Mouse (Mus musculus): ENCODE measurements around the gene Tex12.

Gene Tex12

DNA sequence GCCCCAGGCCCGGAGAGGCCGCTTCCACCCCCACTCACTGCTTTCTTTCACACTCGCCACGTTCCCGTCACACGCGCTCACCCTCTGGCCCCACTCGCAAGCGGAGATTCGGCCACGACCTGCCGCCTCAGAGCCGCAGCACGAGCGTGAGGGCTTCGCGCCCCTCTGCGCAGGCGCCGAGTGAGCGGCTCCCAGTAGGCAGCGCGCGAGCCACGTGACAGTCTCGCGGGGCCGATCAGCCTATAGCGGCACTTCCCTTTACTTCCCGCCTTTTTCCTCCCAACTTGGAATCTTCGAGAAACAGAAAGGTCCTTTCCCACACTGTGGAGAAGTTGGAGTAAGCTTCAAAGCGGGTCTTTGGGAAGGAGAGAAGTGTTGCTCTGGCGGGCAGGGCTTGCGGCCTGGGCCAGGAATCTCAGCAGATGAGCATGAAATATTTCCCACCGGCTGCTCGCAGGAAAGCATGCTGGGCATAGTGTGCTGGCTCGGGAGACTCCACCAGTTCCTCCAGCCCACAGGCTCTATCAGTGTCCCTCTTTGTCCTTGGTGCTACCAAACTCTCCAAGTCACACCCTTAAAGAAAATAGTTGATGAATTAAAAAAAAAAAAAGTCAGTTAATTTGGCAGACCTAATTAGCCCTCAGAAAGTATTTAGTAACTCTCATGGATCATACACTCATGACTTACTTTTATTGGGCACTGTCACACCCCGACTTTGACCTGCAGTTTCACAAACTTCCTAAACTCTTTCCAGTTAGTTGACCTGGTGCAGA is at the start of gene Tex12:
Gene Tex12, minus strand, starts transcription at position 181 of the 773 bp plus-strand sequence.
- in situ Hi-C loops (cut with MboI, MseI), result no loop called here

DNA sequence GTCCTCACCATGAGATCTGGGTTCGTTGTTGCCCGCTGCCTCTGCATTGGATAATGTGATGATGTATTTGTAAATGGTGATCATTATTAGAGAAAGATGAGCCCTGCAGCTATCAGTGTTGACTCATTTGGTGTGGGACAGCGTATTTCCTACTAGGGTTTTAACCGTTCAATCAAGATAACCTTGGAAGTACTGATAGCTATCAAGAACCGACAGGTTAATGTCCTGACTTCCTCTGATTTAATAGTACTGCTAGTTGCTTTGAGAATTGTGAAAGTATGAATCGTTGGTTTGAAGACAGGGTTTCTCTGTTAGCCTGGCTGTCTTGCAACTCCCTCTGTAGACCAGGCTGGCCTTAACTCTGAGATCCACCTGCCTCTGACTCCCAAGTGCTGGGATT is 43.2 kb upstream of the Tex12 start:
- in situ Hi-C loops (cut with MboI, MseI), result loop anchor here (10.0 kb wide), 1 partner anchor 80 kb away; the partner anchor contains the start of gene Pts

DNA sequence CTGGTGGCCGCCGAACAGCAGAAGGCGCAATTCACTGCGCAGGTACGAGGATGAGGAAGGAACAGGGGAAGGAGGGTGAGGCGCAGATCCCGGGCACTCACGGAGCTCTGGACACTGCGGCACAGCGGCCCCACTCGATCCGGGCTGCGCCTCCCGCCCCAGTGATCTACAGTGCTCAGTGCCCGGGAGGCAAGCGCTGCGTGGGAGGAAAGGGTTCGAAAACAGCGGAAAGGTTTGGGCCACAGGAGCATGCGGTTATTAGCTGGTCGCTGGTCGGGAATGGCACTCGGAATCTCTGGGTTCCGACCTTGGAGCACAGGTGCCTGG is 42.8 kb upstream of the Tex12 start:
- in situ Hi-C loops (cut with MboI, MseI), result loop anchor here (10.0 kb wide), 1 partner anchor 79 kb away; the partner anchor contains the start of gene Pts

DNA sequence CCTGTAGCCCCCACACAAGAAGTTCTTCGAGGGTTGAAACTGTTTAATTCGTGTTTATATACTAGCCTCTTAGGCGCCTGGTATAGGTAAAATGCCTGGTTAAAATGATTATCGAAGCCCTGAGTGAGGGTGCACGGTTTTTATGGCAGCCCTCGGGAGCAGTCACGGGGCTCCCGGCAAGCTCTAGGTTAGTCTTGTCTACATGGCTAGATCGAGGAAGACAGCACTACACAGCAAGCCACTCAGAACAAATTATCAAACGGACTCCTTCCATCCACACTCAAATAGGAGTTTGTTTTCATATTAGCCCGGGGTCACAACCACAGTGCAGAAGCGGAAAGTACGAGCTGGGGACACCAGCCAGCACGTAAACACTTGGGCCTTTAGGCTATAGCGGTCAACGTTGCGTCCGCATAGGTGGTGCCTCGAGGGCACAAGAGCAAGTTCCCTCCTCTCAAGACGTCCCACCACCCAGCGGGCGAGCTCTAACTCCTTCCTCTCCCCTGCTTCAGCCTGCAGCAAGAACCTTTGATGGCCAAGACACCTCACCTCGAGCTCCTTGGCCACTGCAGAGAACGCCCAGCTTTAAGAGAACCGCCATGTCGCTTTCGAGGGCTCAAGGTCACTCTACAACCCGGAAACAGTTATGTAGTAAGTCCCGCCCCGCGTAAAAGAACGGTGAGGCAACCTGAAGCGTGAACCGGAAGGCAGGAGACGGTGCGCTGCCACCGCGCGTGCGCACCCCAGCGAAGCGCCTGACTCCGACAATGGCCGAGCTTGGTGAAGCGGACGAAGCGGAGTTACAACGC is 42.3 kb upstream of the Tex12 start, which contains the start of the genes Sdhd and Timm8b:
Gene Sdhd, minus strand, starts transcription at position 624 of the 809 bp plus-strand sequence.
Gene Timm8b, plus strand, starts transcription at position 722 of the 809 bp plus-strand sequence.
- in situ Hi-C loops (cut with MboI, MseI), result loop anchor here (10.0 kb wide), 1 partner anchor 79 kb away; the partner anchor contains the start of gene Pts

DNA sequence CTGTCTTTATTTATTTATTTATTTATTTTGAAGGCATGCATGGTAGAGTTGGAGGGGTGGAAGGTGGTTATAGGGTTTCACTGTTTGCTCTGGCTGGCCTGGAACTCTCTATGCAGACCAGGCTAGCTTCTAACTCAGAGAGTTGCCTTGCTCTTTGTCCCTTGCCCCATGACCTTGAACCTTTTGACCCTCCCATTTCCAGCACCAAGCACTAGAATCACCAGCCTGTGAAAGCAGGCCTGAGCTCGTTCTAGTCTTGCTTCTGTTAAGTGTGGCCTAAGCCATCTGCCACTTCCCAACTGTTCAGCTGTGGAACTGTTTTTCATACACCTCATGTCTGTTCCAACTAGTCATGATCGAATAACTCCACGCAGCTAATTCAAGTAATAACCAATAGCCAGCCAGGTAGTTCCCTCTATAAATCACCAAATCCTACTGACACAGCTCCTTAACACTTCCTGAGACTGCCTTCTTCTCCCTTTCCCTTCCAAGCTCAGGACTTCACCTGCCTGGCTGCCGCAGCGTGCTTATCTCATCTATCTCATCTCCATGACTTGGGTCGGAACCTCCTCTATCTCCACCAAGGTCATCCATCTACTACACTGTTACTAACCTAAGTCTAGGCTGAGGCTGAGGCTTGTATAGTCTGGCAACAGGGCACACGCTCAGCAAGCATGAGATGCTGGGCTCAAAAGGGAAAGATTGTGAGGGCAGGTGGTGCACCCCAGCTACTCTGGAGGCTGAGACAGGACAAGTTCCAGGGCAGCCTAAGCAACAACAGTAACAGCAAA is 41.1 kb upstream of the Tex12 start:
- in situ Hi-C loops (cut with MboI, MseI), result loop anchor here (10.0 kb wide), 1 partner anchor 77 kb away; the partner anchor contains the start of gene Pts

DNA sequence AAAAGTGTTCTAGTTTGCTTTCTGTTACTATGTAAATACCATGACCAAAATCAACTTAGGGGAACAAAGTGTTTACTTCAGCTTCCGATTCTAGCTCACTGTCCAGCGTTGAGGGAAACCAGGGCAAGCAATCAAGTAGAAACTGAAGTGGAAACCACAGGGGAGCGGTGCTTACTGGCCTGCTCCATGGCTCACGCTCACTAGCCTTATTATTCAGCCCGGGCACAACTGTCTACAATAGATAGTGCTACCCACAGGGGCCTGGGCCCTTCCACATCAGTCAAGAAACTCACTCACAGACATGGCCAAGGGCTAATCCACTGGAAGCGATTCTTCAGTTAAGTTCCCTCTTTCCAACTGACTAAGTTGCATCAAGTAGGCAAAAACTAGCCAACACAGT is 40.4 kb upstream of the Tex12 start:
- in situ Hi-C loops (cut with MboI, MseI), result loop anchor here (10.0 kb wide), 1 partner anchor 77 kb away; the partner anchor contains the start of gene Pts

DNA sequence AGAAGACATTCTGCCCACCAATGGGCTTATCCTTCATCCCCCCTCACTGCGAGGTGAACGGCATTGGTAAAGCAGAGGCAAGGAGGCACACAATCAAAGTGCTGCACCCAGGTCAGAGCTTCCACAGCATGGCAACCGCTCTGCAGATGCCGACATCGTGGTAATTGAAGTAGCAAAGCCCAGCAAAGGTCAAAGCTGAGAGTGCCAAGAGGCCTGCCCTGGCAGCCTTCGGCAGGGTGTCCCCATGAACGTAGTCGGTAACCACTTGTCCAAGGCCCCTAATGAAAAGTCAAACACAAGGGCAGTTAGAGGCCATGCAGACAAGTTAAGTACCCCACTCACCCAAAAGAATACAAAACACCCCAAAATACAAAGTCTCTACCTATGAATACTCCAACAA is 35.8 kb upstream of the Tex12 start:
- in situ Hi-C loops (cut with MboI, MseI), result loop anchor here (5.0 kb wide), 1 partner anchor 135 kb away; no protein-coding TSS in a partner anchor

DNA sequence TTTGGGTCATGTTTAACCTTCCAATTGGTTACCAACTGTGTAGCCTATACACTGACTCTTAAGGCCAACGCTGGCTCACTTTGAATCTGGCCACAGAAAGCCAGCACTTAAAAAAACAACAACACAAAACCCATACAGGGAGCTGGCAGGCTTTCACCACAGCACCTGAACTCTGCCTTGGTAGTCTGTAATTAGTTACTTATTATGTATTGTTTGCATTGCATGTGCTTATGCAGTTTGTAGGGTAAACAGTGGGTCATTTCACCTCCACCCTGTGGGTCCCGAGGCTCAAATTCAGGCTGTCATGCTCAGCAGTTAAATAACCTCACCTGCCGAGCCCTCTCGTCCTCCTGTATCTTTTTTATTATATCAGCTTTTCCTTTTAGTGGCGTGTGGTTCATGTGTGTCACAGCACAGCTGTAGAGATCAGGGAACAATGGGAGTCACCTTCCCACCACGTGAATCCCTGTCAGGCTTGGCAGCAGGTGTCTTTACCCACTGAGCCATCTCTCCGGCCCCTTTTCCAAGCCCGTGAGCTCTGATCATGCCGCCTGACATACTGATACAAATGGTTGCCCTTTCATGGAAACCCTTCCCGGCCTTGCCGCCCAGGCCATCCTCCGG is 33.8 kb upstream of the Tex12 start:
- in situ Hi-C loops (cut with MboI, MseI), result loop anchor here (5.0 kb wide), 1 partner anchor 133 kb away; no protein-coding TSS in a partner anchor

DNA sequence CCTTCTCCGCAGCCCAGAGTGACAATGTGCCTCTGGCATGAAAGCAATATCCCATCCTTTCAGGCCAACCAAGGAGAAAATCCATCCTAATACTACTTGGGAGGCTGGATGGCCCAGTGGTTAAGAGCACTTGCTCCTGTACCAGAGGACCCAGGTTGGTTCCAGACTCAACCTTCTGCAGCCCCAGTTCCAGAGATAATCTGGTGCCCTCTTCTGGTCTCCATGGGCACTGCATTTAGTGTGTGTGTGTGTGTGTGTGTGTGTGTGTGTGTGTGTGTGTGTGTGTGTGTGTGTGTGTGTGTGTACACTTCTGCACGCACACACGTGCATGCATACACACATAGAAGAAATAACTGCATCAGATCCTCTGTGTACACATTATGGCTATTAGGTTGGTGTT is 32.4 kb upstream of the Tex12 start:
- in situ Hi-C loops (cut with MboI, MseI), result no loop called here

DNA sequence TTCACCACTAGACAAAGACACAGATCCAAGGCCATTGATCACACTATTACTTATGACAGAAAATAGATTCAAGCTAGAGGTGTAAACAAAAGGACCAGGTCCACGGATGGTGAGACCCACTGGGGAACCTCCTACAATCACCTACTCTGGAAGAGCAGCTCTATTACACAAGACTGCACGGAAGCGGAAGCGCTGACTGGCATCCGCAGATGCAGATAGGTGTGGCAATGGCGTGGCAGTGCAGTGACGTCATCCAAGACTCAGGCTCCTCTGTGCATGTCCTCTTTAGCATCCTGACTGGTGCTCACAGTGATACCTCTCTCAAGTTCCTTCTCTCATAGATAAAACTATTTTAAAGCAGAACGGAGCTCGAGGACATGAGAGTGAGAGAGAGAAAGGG is 31.8 kb upstream of the Tex12 start:
- in situ Hi-C loops (cut with MboI, MseI), result no loop called here

DNA sequence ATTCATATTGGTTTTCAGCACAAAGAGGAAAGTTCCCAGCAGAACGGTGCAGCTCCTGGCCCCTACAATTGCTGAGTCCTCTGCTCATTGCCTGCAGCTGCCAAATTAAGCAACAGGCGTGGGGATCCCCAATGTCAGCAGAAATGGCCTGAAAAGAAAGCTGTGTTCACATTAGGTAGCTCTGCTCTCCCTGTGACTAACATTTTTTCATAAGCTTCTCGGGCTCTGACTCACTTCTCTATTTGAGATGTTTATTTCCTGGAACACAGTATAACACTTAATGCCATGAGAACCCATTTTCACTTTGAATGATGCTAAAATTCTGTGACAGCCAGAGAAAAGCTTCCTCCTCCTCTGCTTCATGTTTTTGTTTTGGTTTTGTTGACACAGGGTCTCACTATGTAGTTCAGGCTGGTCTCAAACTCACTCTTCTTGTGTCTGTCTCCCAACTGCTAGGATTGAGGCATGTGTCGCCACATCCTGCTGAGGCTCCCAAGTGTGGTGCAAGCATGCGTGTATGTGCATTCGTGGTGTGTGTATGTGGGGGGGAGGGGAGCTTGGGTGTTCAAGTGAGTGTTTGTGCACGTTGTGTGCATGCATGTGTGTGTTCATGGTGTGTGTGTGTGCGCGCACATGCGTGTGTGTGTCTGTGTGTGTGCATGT is 29.9 kb upstream of the Tex12 start:
- in situ Hi-C loops (cut with MboI, MseI), result no loop called here

DNA sequence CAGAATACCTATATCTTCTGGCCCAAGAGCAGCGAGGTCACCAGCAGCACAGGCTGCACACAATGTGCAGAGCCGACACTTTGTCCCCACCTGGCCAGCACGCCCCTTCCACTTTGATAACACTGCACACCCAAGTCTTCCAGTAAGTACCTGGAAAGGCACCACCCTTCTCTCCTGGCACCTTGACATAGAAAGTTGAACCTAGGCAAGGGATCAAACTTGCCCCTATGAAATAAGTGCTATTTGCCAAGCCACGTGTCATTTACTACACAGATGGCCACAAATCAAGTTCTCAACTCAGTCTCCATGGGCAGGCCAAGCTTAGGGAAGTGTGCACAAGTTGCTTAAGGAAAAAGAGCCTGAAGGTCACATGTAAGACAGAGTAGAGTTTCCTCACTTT is 25.8 kb upstream of the Tex12 start:
- in situ Hi-C loops (cut with MboI, MseI), result loop anchor here (5.0 kb wide), 1 partner anchor 40 kb away; no protein-coding TSS in a partner anchor

DNA sequence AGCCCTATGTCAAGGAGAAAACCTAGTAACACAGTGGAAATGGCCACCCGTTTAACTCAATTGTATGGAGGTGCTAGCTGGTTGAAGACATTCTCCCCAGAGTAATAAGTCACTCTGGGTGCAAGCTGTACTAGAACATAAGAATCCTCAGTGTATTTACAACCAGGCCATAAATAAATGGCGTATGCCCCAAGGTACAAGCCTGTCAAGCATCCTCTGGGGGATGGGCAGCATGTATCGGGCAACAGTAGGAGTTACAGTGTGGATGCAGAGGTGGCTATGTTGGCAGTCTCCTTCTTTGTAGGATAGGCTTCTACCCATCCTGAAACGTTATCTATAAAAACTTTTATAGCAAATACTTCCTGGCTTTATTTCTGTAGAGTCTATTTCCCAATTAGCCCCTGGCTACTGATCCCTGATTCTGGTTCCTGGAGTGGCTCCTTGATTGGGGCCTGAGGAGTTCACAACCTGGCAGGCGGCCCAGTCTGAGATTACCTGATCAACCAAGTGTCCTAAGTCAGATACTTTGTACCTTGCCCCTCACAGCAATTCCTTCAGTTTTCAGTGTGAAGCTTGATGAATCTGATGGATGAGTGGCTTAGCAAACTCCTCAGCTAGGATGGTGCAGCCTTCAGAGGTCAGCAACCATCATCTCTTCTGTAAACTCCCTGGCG is 24.2 kb upstream of the Tex12 start:
- in situ Hi-C loops (cut with MboI, MseI), result loop anchor here (5.0 kb wide), 1 partner anchor 38 kb away; no protein-coding TSS in a partner anchor

DNA sequence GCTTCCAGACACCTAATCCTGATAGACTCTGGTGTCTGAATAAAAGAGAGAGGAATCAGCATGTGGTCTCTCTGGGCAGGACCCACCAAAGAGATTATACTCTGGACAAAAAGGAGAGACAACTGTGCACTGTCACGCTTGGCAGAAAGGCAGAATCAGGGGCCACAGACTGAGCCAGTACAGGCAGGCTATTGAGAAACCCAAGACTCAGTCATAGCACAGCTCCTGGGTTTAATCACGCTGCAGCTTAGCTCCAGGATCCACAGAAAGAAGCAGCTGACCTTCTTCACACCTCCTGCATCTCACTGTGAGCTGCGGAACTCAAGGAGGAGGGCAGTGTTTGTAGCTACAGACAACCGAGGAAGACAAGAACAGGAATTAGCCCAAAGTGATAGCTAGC is 19.2 kb upstream of the Tex12 start:
- in situ Hi-C loops (cut with MboI, MseI), result no loop called here

DNA sequence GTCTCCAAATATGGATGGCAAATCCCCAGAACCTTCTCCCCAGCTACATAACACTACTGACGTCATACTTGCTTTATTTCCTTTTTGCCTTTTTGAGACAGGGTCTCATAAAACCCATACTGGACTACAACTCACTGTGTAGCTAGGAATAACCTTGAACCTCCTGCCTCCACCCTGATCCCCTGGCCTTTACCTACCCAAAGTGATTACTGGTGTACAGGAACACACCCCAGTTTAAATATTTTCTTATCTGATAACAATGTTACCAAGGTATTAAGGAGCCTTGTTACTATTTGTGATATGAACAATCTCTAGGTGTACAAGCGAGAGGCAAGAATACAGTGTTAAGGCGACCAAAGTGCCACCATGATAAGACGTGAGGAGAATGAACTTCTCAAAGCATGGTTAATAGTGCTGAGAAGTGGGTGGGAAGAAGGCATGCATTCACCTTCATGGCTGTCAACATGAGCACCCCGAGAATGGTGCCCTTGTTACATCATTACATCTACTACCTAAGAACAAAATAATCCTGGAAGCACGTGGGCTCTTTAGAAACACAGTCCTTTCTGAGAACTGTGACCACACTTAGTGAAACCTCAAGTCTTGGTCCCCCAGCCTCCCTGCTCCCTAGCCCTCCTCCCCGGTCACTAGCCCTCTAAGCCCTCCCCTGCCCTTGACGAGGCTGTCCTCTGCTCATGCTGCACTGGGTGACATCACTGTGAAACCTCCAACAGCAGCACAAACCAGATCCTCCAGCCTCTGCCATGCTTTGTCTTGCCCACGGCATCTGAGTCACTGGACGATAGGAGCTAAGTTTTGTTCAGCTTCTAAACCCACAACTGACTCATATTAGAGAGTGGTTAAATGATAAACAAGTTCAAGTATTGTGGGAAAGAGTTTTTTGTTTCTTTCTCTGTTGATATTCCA is 8.7 kb upstream of the Tex12 start:
- in situ Hi-C loops (cut with MboI, MseI), result no loop called here

DNA sequence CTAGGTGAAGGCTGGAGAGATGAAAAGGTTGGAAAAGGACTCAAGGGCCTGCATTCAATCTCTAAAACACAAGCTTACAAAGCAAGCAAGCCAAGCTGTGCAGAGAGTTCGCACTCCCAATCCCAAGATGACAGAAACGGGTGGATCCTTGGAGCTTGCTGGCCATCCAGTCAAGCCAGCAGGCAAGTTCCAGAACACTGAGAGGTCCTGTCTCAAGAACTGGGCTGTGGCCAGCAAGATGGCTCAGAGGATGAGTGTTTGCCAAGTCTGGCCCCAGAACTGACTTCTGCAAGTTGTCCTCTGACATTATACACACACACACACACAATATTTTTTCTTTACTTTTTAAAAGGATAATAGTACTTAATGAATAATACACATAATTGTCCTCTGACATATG is 6.8 kb upstream of the Tex12 start:
- in situ Hi-C loops (cut with MboI, MseI), result no loop called here

DNA sequence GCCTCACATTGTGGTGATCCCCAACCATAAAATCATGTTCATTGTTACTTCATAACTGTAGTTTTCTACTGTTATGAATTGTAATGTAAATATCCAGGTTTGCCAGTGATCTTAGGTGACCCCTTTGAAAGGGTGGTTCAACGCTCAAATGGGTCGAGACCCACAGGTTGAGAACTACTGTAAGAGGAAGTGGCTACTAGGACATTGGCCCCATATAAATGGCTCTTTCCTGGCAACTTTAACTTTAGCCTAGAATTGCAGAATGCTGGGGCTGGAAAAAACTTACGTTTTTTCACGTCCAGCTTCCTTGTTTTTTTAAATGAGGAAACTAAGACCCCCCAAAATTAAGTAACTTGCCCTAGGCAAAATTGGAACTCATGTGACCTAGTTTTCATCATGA is 6.2 kb upstream of the Tex12 start:
- in situ Hi-C loops (cut with MboI, MseI), result no loop called here

DNA sequence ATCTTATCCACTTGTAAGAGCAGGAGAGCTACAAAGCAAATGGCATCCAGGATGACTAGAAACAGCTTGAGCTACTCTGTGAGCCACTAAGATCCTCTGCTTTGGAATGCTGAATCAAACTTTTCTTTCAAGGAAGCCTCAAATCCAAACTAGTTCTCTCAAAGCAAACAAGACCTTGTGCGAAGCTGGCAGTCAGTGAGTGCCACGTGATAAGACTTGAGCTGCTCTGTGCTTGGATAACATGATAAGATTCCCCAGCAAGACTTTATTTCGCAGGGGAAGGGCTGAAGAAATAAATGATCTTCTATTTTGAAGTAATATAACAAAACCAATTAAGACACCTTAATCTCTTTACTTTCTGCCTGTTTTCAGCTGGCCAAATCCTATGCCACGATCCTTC is 4.8 kb upstream of the Tex12 start:
- in situ Hi-C loops (cut with MboI, MseI), result no loop called here

DNA sequence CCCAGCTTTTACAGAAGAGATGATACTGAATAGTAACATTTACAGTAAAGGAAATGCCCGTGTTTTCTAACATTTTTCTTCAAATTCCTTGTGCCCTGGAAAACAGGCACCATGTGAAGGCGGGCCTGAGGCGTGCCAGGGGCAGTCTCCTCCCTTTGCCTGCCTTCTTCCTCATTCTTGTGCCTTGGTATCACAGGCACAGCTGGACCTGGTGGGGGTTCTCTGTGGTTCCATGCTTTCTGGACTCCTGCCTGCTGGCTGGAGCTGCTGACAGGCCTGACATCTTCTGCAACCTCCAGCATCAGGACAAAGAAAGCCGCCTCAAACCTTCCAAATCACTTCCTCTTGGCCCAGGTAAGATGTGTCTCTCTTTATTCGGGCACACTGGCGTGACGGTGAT is 4.0 kb upstream of the Tex12 start:
- in situ Hi-C loops (cut with MboI, MseI), result no loop called here
